Mouse (Mus musculus): ENCODE data around the gene Olfr573-ps1.

DNA sequence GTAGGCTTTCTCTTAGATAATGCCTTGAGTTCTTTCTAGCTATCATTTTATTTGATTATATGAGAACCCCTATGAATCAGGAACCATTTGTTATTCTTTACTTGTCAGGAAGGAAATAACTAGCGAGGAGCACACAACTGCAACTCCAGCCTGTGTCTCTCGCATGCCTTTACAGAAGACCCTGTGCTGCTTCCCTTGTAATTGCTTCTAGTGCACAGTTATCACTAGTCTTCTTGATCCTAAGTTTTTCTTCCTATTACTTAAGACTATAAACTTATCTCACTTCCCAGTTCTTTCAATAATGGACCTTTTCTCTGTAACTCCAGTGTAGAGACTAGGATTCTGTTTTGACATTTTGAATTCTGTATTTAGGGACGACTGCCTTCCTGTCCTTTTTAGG, 15.8 kb upstream of the Olfr573-ps1 start:
- TF ChIP-seq CTCF (IDR thresholded peaks at IDR 0.05; ENCODE audit: extremely low read depth, insufficient read depth, insufficient read length, insufficient replicate concordance): no peak
- TF ChIP-seq POLR2A (IDR thresholded peaks at IDR 0.05; ENCODE audit: low read depth, low read length): no peak

Data from spleen, adult 2 months (tissue).